29 mouse cellular contexts compared by ENCODE assay signal in the genomic region with DNA sequence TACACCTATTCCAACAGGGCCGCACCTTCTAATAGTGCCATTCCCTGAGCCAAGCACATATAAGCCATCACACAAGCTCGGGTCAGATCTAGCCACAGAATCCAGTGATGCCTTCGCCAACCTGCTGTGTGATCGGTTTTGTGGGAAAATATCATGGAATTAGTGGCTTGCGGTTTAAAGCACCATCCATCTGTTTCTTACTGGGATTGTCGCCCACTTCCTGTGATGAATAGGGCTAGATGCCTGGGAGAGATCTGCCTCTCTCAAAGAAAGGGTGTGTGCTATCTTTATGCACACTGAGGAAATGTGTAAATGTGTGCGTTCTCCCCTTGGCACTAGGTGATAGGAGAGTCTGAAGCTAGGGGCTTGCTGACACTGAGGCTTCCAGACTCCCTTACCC.
"Had no signal": no experiment of that assay in that cellular context is flagged by ENCODE, and none has a peak within 500 bp of the region (broad histone marks: within the 10 kb centered on the region; RNA-seq: fewer than 3 reads in every experiment).

No protein-coding gene starts in this region.

- H3K4me3 ChIP-seq: heart, adult 2 months; heart, embryonic 13.5 days; heart, embryonic 15.5 days; hindbrain, embryonic 13.5 days; hindbrain, embryonic 15.5 days; kidney, embryonic 15.5 days; limb, embryonic 13.5 days; limb, embryonic 15.5 days; liver, embryonic 13.5 days; liver, embryonic 15.5 days had no signal

- H3K9me3 ChIP-seq: heart, embryonic 13.5 days; heart, embryonic 15.5 days; hindbrain, embryonic 15.5 days; kidney, embryonic 15.5 days; limb, embryonic 15.5 days; liver, embryonic 13.5 days; liver, embryonic 15.5 days had no signal

- H3K27me3 ChIP-seq: heart, embryonic 15.5 days; hindbrain, embryonic 13.5 days; hindbrain, embryonic 15.5 days; kidney, embryonic 15.5 days; limb, embryonic 13.5 days; limb, embryonic 15.5 days; liver, embryonic 13.5 days; liver, embryonic 15.5 days had no signal

- DNase-seq: gastrocnemius, postnatal 14 days; gastrocnemius, postnatal 36 days; heart, adult 11 months; heart, adult 2 months; heart, postnatal 14 days; heart, postnatal 36 days; kidney, adult 11 months; kidney, adult 2 months; kidney, adult 9 months; kidney, postnatal 14 days; kidney, postnatal 36 days; layer of hippocampus, adult 9-11 months; layer of hippocampus, postnatal 36 days; left cerebral cortex, postnatal 4 days; liver, embryonic 13.5 days; liver, postnatal 0 days had no signal

- H3K36me3 ChIP-seq: heart, embryonic 13.5 days; heart, embryonic 15.5 days; hindbrain, embryonic 13.5 days; hindbrain, embryonic 15.5 days; kidney, embryonic 15.5 days; limb, embryonic 13.5 days; limb, embryonic 15.5 days; liver, embryonic 13.5 days; liver, embryonic 15.5 days had no signal

- ATAC-seq: hindbrain, postnatal 0 days; intestine, embryonic 16.5 days; liver, postnatal 0 days had no signal

- H3K27ac ChIP-seq: heart, adult 2 months; heart, embryonic 13.5 days; heart, embryonic 15.5 days; hindbrain, embryonic 13.5 days; hindbrain, embryonic 15.5 days; hindbrain, postnatal 0 days; kidney, embryonic 15.5 days; kidney, postnatal 0 days; limb, embryonic 13.5 days; limb, embryonic 15.5 days; liver, embryonic 13.5 days; liver, embryonic 15.5 days had no signal

- H3K4me2 ChIP-seq: heart, embryonic 11.5 days; heart, embryonic 13.5 days; heart, embryonic 15.5 days; hindbrain, embryonic 13.5 days; hindbrain, embryonic 15.5 days; kidney, embryonic 15.5 days; limb, embryonic 13.5 days; limb, embryonic 15.5 days; liver, embryonic 11.5 days; liver, embryonic 13.5 days; liver, embryonic 15.5 days had no signal

- H3K9ac ChIP-seq: heart, embryonic 13.5 days; heart, embryonic 15.5 days; hindbrain, embryonic 13.5 days; hindbrain, embryonic 15.5 days; kidney, embryonic 15.5 days; limb, embryonic 13.5 days; limb, embryonic 15.5 days; liver, embryonic 13.5 days; liver, embryonic 15.5 days; liver, postnatal 0 days had no signal

- H3K4me1 ChIP-seq: heart, embryonic 13.5 days; heart, embryonic 15.5 days; hindbrain, embryonic 13.5 days; hindbrain, embryonic 15.5 days; kidney, embryonic 15.5 days; liver, embryonic 13.5 days; liver, embryonic 15.5 days had no signal
